Mouse (Mus musculus) embryonic facial prominence, embryonic 12.5 days (tissue): Measurements from ENCODE around the gene Inpp4b. TPM values are rescaled to one million over a fixed set of nuclear protein-coding genes. Genes with fewer than 3 reads are reported as not detected.

Experiments used
- ATAC-seq: fragments of 200-750 bp; cut with Nextera tagmentation; 2 replicates; pipeline ENCODE4 v1.8.0; 2017; ENCODE audit not compliant: insufficient number of reproducible peaks, insufficient read depth, low FRiP score, low TSS enrichment
- H3K27ac ChIP-seq: fragments of 300-500 bp; sonication (generic); 2 replicates; pipeline ENCODE4 v1.5.1; 2016; ENCODE audit warnings: mild to moderate bottlenecking
- H3K27me3 ChIP-seq: fragments of 300-500 bp; sonication (generic); 2 replicates; pipeline ENCODE4 v1.6.1; 2016; ENCODE audit warnings: mild to moderate bottlenecking, moderate library complexity
- H3K36me3 ChIP-seq: fragments of 300-500 bp; sonication (generic); 2 replicates; pipeline ENCODE4 v1.6.1; 2016; ENCODE audit warnings: mild to moderate bottlenecking
- H3K4me1 ChIP-seq: fragments of 300-500 bp; sonication (generic); 2 replicates; pipeline ENCODE4 v1.6.1; 2016
- H3K4me2 ChIP-seq: fragments of 300-500 bp; sonication (generic); replicated peaks from 2 replicates; pipeline ENCODE4 v1.6.1; 2016; ENCODE audit warnings: mild to moderate bottlenecking, moderate library complexity
- H3K4me3 ChIP-seq: fragments of 300-500 bp; sonication (generic); 2 replicates; pipeline ENCODE4 v1.5.1; 2016; ENCODE audit warnings: mild to moderate bottlenecking
- H3K9ac ChIP-seq: fragments of 300-500 bp; sonication (generic); 2 replicates; pipeline ENCODE4 v1.6.1; 2016; ENCODE audit warnings: mild to moderate bottlenecking, moderate library complexity
- H3K9me3 ChIP-seq: fragments of 300-500 bp; sonication (generic); 2 replicates; pipeline ENCODE4 v1.6.1; 2016; ENCODE audit warnings: mild to moderate bottlenecking, moderate library complexity
- WGBS: fragments of 180-500 bp; shearing (Covaris S2); methylation state at CpG from one replicate; pipeline ENCODE4 v1.1.7; 2016; 5-methylcytosine and 5-hydroxymethylcytosine counted together
- polyA plus RNA-seq: library from polyadenylated mRNA; unstranded; fragments of >200 nt; fragmentation: Nextera tagmentation; extraction: Ambion mirVana; gene quantifications from 2 replicates; pipeline ENCODE4 v1.2.1, GENCODE M21; 2016

The Inpp4b gene
- polyA plus RNA-seq, 1 experiment from 2014 or later: 19.7 TPM

DNA sequence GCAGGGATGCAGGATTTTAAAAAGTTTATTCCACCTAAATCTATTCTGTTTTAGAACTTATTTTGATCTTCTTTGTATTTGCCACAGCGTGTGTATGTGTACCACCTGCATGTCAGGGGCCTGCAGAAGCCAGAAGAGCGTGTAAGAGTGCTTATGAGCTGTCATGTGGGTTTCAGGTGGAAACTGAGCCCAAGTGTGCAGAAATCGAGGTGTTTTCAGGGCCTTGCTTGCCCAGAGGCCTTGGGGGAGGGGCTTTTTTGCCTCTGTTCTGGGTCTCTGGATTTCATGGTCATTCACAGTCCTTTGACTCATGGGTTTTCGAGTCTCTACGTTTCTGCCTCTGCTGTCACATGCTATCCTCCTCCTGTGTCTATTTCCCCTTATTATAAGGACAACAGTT is 28.3 kb downstream of the Inpp4b start:
- Histone ChIP-seq H3K9me3 (no peaks in the 10 kb centered on the region), H3K27ac (no peak overlapping the region), H3K4me2 (no peak overlapping the region), H3K9ac (no peak overlapping the region), H3K4me1 (no peaks in the 10 kb centered on the region), H3K27me3 (no peaks in the 10 kb centered on the region), H3K36me3 (no peaks in the 10 kb centered on the region), H3K4me3 (no peak overlapping the region)
- 64% methylated on average over 5 of the region's 5 CpGs for WGBS
- no peak for ATAC-seq

DNA sequence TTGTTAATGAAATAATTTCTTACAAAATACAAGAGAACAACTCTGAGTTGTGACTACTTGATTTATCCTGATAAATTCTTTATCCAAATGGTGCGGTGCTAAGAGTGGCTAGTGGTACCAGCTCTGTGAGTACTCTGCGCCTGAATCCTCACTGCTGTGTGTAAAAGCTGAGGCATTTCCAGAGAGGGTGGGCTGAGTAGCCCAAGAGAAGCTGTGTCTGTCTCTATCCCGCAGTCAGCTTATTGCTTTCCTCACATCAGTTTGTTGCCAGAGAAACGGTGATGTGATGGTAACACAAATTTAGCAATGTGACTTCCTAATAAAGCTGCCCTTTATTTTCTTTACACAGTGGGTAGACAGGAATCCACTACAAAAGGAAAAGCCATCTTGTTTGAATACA is 29.5 kb downstream of the Inpp4b start:
- no peaks in the 10 kb centered on the region for H3K4me1 ChIP-seq
- no peak overlapping the region for H3K4me2 ChIP-seq
- no peaks in the 10 kb centered on the region for H3K36me3 ChIP-seq
- H3K4me3 ChIP-seq: no peak overlapping the region
- 75% methylated on average over 4 of the region's 4 CpGs for WGBS
- no peaks in the 10 kb centered on the region for H3K9me3 ChIP-seq
- ATAC-seq: no peak
- no peak overlapping the region for H3K27ac ChIP-seq
- H3K27me3 ChIP-seq: no peaks in the 10 kb centered on the region
- H3K9ac ChIP-seq: no peak overlapping the region

DNA sequence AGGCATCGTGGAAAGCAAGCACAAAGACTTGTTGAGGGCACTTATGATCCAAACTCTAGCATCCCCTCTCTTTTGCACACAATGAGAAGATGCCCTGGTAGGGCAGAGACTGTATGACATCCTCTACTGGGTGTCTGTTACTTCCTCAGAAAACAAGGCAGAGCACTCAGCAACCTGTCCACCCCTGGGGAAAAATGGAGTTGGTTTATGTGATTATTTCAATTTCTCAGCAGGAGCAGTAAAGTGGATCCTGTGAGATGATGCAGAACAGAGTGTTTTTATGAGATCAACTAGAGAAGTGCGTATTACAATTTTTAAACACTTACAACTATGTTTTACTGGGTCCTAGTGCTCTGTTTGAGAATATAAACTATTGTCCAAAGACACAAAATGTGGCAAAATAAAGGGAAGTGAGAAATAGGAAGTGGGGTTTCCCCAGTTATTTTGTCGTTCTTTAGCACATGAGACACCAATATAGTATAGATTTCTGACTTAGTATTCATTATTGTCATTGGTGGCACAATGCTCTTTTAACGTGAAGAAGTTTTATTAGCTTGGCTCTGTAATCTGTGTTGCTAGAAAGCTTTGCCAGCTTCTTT is 32.6 kb downstream of the Inpp4b start:
- H3K27me3 ChIP-seq: no peaks in the 10 kb centered on the region
- WGBS: 83% methylated on average over 4 of the region's 4 CpGs
- H3K36me3 ChIP-seq: no peaks in the 10 kb centered on the region
- H3K4me1 ChIP-seq: no peaks in the 10 kb centered on the region
- no peak overlapping the region for H3K4me3 ChIP-seq
- no peaks in the 10 kb centered on the region for H3K9me3 ChIP-seq
- no peak overlapping the region for H3K9ac ChIP-seq
- H3K27ac ChIP-seq: no peak overlapping the region
- no peak for ATAC-seq
- no peak overlapping the region for H3K4me2 ChIP-seq

DNA sequence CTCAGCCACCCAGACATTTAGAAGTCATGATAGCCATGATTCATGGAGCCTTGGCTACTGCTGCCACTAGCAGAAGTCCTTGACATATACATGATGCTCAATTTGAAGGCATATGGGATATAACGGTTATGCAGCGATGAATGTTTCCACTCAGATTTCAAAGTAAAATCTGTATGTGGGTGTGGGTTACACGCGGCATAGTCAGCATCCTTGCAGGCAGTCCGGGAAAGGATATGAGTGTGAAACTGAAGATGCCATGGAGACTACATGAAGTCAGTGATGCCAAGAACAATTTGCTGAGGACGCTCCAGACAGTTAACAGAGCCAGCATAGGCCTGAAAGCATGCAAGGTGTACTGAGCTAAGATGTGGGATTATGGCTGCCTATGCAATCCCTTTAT is 46.6 kb downstream of the Inpp4b start:
- no peak overlapping the region for H3K4me2 ChIP-seq
- no peaks in the 10 kb centered on the region for H3K4me1 ChIP-seq
- no peaks in the 10 kb centered on the region for H3K9me3 ChIP-seq
- ATAC-seq: no peak
- no peak overlapping the region for H3K9ac ChIP-seq
- H3K36me3 ChIP-seq: no peaks in the 10 kb centered on the region
- no peaks in the 10 kb centered on the region for H3K27me3 ChIP-seq
- H3K27ac ChIP-seq: no peak overlapping the region
- 84% methylated on average over 6 of the region's 6 CpGs for WGBS
- no peak overlapping the region for H3K4me3 ChIP-seq

DNA sequence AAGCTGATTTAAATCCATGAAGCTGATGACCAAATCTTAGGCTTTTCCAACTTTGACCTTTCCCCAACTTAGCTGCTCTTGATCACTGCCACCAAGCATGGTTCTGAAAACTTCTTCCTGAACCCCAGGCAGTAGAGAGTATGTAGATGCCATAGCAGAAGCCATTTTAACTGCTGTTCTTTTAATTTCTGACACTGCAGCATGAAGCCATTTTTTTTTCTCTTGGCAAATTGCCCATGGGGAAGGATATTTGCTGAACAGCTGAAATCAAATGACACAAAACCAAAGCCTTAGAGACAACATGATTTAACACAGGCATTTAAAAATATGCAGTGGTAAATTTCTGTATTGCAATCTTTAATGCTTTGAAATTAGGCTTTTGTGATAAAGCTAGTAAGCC is 56.7 kb downstream of the Inpp4b start:
- Histone ChIP-seq H3K4me2 (no peak overlapping the region), H3K4me1 (no peaks in the 10 kb centered on the region), H3K27ac (no peak overlapping the region), H3K27me3 (no peaks in the 10 kb centered on the region), H3K9me3 (no peaks in the 10 kb centered on the region), H3K9ac (no peak overlapping the region), H3K36me3 (no peaks in the 10 kb centered on the region), H3K4me3 (no peak overlapping the region)
- no peak for ATAC-seq

DNA sequence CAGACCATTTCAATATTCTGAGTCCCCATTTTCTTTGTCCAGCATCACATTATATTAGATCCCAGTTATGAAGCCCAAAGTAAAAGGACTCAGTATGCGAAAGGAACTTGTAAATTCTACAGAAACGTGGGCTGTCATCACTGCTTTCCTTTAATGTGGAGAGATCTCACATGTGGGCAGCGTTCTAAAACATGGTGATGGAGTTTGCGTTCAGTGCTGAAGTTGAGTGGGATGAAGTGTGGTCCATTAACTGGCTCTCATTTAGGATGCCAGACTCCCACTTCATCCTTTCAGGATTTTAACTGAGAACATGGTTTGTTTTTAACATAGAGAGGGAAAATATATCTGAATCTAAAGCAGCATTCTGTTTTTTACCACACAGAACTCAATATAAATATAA is 57.1 kb downstream of the Inpp4b start:
- H3K9ac ChIP-seq: no peak overlapping the region
- ATAC-seq: no peak
- H3K27ac ChIP-seq: no peak overlapping the region
- H3K9me3 ChIP-seq: no peaks in the 10 kb centered on the region
- 77% methylated on average over 4 of the region's 4 CpGs for WGBS
- H3K4me2 ChIP-seq: no peak overlapping the region
- H3K4me1 ChIP-seq: no peaks in the 10 kb centered on the region
- H3K27me3 ChIP-seq: no peaks in the 10 kb centered on the region
- no peaks in the 10 kb centered on the region for H3K36me3 ChIP-seq
- no peak overlapping the region for H3K4me3 ChIP-seq

DNA sequence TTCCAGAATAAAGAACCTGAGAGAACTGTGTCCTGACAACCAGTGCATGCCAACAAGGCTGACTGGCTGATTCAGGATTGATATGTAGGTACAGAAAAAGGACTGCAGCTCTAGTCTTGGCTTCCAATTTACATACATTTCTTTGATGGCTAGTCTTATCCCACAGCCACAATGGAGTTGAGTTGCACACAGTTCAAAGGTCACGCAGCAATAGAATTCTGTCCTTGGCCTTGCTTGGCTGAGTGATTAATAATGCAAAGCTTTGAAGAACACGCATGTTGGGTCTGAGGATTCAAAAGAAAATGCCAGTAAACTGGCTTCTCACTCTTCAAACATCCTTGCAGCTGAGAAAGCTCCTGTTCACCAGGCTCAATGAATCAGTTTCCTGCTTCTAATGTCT is 70.4 kb downstream of the Inpp4b start:
- no peaks in the 10 kb centered on the region for H3K27me3 ChIP-seq
- no peaks in the 10 kb centered on the region for H3K36me3 ChIP-seq
- no peak overlapping the region for H3K9ac ChIP-seq
- H3K4me1 ChIP-seq: no peaks in the 10 kb centered on the region
- WGBS: 76% methylated on average over 2 of the region's 2 CpGs
- H3K4me3 ChIP-seq: no peak overlapping the region
- no peaks in the 10 kb centered on the region for H3K9me3 ChIP-seq
- H3K27ac ChIP-seq: no peak overlapping the region
- no peak overlapping the region for H3K4me2 ChIP-seq
- no peak for ATAC-seq

DNA sequence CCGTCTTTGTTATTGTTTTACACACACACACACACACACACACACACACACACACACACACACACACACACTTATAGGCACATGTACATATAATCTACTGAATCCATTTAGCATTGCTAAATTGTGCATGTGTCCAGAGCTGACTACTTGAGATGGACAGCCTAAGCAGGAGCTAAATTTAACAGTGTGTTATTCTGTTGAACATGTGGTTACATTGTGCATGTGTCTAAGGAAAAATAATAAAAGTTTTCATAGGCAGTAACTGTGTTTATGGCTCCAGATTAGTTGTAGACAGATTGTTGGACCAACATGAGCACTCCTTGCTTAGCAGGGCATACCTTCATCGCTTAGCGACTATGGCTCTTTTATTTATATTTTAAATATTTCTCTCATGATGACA is 101.6 kb downstream of the Inpp4b start:
- no peaks in the 10 kb centered on the region for H3K4me1 ChIP-seq
- 90% methylated on average over 3 of the region's 3 CpGs for WGBS

DNA sequence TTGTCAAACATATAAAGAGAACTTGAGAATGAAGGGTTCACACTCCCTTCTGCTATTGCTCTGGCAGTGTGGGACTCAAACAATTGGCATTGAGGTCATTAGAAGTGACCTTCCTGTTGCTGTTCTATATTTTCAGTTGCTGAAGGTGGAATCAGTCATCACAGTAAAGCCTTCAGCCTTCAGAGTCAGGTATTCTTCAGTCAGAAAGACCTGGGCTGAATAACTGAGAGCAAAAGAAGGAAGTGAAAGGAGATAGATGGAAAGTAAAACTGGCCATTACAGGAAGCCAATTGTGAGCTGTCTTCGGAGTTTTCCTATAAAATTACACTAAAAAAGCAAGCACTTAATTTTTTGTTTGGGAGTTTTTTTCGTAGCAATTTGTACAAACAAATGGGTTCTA is 107.4 kb downstream of the Inpp4b start:
- 73% methylated on average over 2 of the region's 2 CpGs for WGBS
- H3K9me3 ChIP-seq: no peaks in the 10 kb centered on the region
- ATAC-seq: no peak
- no peaks in the 10 kb centered on the region for H3K4me1 ChIP-seq
- H3K9ac ChIP-seq: no peak overlapping the region
- no peaks in the 10 kb centered on the region for H3K36me3 ChIP-seq
- no peak overlapping the region for H3K27ac ChIP-seq
- H3K4me2 ChIP-seq: no peak overlapping the region
- no peaks in the 10 kb centered on the region for H3K27me3 ChIP-seq
- H3K4me3 ChIP-seq: no peak overlapping the region

More for the DNA sequence above, 101.6 kb downstream of the Inpp4b start:
- H3K27me3 ChIP-seq: no peaks in the 10 kb centered on the region
- ATAC-seq: no peak
- H3K4me3 ChIP-seq: no peak overlapping the region
- no peaks in the 10 kb centered on the region for H3K36me3 ChIP-seq
- no peaks in the 10 kb centered on the region for H3K9me3 ChIP-seq
- H3K27ac ChIP-seq: no peak overlapping the region
- H3K4me2 ChIP-seq: no peak overlapping the region
- H3K9ac ChIP-seq: no peak overlapping the region

DNA sequence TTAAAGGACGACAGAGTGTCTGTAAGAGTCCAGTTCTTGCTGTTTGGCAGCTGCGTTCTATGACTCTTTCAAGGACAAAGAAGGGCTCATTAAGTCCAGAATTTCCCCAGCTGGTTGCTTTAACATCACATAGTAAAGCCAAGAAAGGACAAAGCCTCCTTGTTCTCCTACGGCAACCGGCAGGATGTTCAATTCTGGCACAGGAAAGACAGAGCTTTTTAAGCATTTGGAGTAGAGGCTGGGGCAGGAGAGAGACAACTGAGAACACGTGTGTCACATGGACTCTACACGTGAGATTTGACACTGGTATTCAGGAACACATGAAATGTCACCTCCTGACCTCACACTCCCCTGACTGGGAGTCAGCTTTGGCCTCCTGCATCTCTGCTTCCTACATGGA is 109.7 kb downstream of the Inpp4b start:
- H3K27ac ChIP-seq: 0 out of 2 replicates have a peak overlapping the region, but pooled peaks have one; percentile 0
- no peaks in the 10 kb centered on the region for H3K9me3 ChIP-seq
- H3K4me2 ChIP-seq: no peak overlapping the region
- 19% methylated on average over 6 of the region's 6 CpGs for WGBS
- no peaks in the 10 kb centered on the region for H3K27me3 ChIP-seq
- H3K9ac ChIP-seq: no peak overlapping the region
- no peaks in the 10 kb centered on the region for H3K36me3 ChIP-seq
- no peak for ATAC-seq
- no peak overlapping the region for H3K4me3 ChIP-seq
- H3K4me1 ChIP-seq: no peaks in the 10 kb centered on the region

DNA sequence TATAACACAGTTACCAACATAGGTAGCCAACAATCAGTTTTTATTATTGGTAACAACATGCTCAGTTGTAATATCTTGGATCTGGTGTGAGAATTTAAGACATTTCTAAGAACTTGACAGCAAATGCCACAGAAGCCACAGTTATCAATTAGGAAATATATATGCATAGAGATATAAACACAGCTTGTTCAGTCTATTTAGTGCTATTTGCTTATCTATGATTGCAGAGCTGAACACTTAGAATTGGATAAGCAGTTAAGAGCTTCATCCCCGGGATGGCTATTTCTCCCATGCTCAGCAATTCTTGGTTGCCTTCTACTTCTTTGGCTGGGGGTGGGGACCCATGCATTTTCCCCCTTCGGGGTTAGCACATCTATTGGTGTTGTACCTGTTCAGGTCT is 112.5 kb downstream of the Inpp4b start:
- H3K4me1 ChIP-seq: no peaks in the 10 kb centered on the region
- WGBS: 83% methylated on average over 2 of the region's 2 CpGs
- no peaks in the 10 kb centered on the region for H3K36me3 ChIP-seq
- H3K27ac ChIP-seq: no peak overlapping the region
- no peaks in the 10 kb centered on the region for H3K27me3 ChIP-seq
- H3K4me3 ChIP-seq: no peak overlapping the region
- H3K4me2 ChIP-seq: no peak overlapping the region
- no peak overlapping the region for H3K9ac ChIP-seq
- no peak for ATAC-seq
- H3K9me3 ChIP-seq: no peaks in the 10 kb centered on the region

DNA sequence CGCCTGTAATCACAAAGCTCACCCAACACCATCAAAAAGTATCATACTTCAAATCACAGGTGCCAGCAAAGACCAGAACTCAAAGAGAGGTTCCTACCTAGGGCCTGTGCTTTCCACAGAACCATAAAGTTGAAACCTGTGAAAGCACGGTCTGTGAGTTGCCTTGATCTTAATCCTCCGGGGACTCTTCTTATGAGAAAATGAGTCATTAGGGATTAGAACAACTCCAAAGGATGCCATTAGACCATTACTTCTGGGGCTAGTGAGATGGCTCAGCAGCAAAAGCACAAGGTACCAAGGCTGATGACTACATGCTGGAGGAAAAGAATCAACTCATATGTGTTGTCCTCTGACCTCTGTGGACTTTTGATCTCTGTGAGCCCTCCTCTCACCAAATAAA is 121.4 kb downstream of the Inpp4b start:
- 75% methylated on average over 3 of the region's 3 CpGs for WGBS
- no peaks in the 10 kb centered on the region for H3K4me1 ChIP-seq
- H3K27ac ChIP-seq: no peak overlapping the region
- ATAC-seq: no peak
- H3K4me3 ChIP-seq: no peak overlapping the region
- H3K36me3 ChIP-seq: no peaks in the 10 kb centered on the region
- H3K9me3 ChIP-seq: no peaks in the 10 kb centered on the region
- no peak overlapping the region for H3K9ac ChIP-seq
- no peak overlapping the region for H3K4me2 ChIP-seq
- no peaks in the 10 kb centered on the region for H3K27me3 ChIP-seq

DNA sequence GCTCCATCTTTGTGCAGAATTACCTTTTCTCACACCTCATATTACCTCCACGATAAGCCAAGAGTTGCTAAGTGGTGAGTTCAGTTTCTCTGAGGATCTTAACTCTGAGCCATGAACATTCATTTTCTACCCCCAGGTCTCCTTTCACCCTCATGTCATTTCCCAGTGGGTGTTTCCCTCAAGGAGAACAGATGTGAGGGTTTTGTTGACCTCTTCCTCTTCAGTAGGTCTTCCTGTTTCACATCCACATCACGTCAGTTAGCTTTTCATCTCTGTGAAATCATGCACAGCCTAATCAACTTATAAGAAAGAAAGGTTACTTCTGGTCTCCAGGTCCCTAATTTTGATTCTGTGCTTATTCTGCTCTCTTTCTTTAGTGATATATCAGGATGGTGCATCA is 124.4 kb downstream of the Inpp4b start:
- H3K4me1 ChIP-seq: no peaks in the 10 kb centered on the region
- ATAC-seq: no peak
- H3K4me2 ChIP-seq: no peak overlapping the region
- H3K4me3 ChIP-seq: no peak overlapping the region
- H3K9ac ChIP-seq: no peak overlapping the region
- no peaks in the 10 kb centered on the region for H3K27me3 ChIP-seq
- H3K36me3 ChIP-seq: no peaks in the 10 kb centered on the region
- 58% methylated on average over 2 of the region's 2 CpGs for WGBS
- no peaks in the 10 kb centered on the region for H3K9me3 ChIP-seq
- no peak overlapping the region for H3K27ac ChIP-seq
